Mouse (Mus musculus) heart, adult 2 months (tissue): ENCODE measurements around the gene Rbm18. TPM values are rescaled to one million over a fixed set of nuclear protein-coding genes. Genes with fewer than 3 reads are reported as not detected.
A peak's percentile ranks its signal among the peaks of the same experiment; 100 is the strongest.

ENCODE experiments used
- DNase-seq, 2 experiments: peaks; one replicate each; pipeline ENCODE4 v3.0.0; 2021
- H3K27ac ChIP-seq: fragments of 200-600 bp; 2 replicates; pipeline ENCODE4 v1.8.1; 2022
- H3K27me3 ChIP-seq: fragments of 200-500 bp; 2 replicates; pipeline ENCODE4 v1.6.1; 2012; ENCODE audit warnings: mild to moderate bottlenecking, low read length, inconsistent platforms, mixed read lengths; ENCODE audit not compliant: control insufficient read depth, insufficient read depth
- H3K36me3 ChIP-seq: fragments of 200-500 bp; 2 replicates; pipeline ENCODE4 v1.6.1; 2012; ENCODE audit warnings: low read length, inconsistent platforms; ENCODE audit not compliant: control insufficient read depth, insufficient read depth
- H3K4me1 ChIP-seq: fragments of 200-500 bp; 2 replicates; pipeline ENCODE4 v1.6.1; 2011; ENCODE audit warnings: low read length; ENCODE audit not compliant: control insufficient read depth, insufficient read depth
- H3K4me3 ChIP-seq: fragments of 200-600 bp; 2 replicates; pipeline ENCODE4 v1.8.1; 2022
- H3K79me2 ChIP-seq: fragments of 200-500 bp; replicated peaks from 2 replicates; pipeline ENCODE4 v1.6.1; 2012; ENCODE audit warnings: mild to moderate bottlenecking, inconsistent platforms, low read length, moderate library complexity, mixed read lengths; ENCODE audit not compliant: control insufficient read depth, insufficient read depth
- H3K9ac ChIP-seq: fragments of 200-500 bp; 2 replicates; pipeline ENCODE4 v1.6.1; 2012; ENCODE audit warnings: low read depth, mild to moderate bottlenecking, control low read depth, inconsistent platforms, low read length, mixed read lengths
- CTCF ChIP-seq: fragments of 200-600 bp; IDR thresholded peaks from 2 replicates; pipeline ENCODE4 v1.8.1; 2022; ENCODE audit warnings: antibody characterized with exemption, mild to moderate bottlenecking, moderate library complexity
- EP300 ChIP-seq: fragments of 200-500 bp; IDR thresholded peaks from 2 replicates; pipeline ENCODE4 v1.6.1; 2011; ENCODE audit warnings: low read depth, low read length, control low read depth; ENCODE audit not compliant: insufficient read depth
- POLR2A ChIP-seq: fragments of 200-500 bp; IDR thresholded peaks from 2 replicates; pipeline ENCODE4 v1.6.1; 2011; ENCODE audit warnings: mild to moderate bottlenecking, low read depth, low read length, control low read depth; ENCODE audit not compliant: insufficient read depth
- WGBS: fragments of 180-500 bp; shearing (Covaris S2); methylation state at CpG from one replicate; pipeline ENCODE4 v1.1.7; 2018; 5-methylcytosine and 5-hydroxymethylcytosine counted together
- intact Hi-C: fragments of 180-260 bp; cut with DNase I; formaldehyde crosslinking; loops from one replicate; pipeline ENCODE4 v1.15.1; 2025
- polyA plus RNA-seq: library from polyadenylated mRNA; depleted of rRNA; stranded (reverse); fragments of >200 nt; gene quantifications from 2 replicates; pipeline ENCODE4 v1.2.3, GENCODE M21; 2012
- total RNA-seq, 2 experiments: library from RNA; stranded (reverse); gene quantifications; 2 replicates each; pipeline ENCODE4 v1.2.3; 2021

The Rbm18 gene
- total and polyA plus RNA-seq, 3 experiments = 15.4 to 33.9 (median 31.7) TPM

DNA sequence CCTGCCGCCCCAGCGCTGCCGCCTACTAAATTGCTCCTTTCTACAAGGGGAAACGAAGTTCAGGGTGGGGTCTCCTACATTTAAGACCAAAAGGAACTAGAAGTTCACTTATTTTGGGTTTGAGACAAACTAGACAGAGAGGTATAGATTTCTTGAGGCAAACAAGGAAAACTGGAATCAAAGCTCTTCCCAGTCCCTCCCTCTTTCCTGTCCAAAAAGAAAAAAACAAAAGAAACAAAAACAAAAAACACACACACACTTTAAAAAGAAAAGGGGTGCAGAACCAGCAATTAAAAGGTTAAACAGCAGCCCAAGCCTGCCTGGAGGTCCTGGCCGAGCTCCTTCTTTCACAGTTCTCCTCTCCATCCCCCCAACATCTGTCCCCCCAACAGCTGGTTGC lies 38.6 kb downstream of the Rbm18 start:
- no peak overlapping the region for H3K4me3 ChIP-seq
- no peaks in the 10 kb centered on the region for H3K79me2 ChIP-seq
- no peak overlapping the region for H3K9ac ChIP-seq
- no peak for DNase-seq
- intact Hi-C loops = no loop called here
- WGBS = 42% methylated on average over 5 of the region's 5 CpGs
- H3K27ac ChIP-seq = no peak overlapping the region
- no peaks in the 10 kb centered on the region for H3K36me3 ChIP-seq
- H3K27me3 ChIP-seq = peaks cover 2% of the 10 kb centered on the region; the same call in 1 of the 2 replicates
- TF ChIP-seq POLR2A (no peak), CTCF (no peak), EP300 (no peak)
- H3K4me1 ChIP-seq = 0 out of 2 replicates have a peak, but pooled peaks cover 1% of the 10 kb centered on the region

DNA sequence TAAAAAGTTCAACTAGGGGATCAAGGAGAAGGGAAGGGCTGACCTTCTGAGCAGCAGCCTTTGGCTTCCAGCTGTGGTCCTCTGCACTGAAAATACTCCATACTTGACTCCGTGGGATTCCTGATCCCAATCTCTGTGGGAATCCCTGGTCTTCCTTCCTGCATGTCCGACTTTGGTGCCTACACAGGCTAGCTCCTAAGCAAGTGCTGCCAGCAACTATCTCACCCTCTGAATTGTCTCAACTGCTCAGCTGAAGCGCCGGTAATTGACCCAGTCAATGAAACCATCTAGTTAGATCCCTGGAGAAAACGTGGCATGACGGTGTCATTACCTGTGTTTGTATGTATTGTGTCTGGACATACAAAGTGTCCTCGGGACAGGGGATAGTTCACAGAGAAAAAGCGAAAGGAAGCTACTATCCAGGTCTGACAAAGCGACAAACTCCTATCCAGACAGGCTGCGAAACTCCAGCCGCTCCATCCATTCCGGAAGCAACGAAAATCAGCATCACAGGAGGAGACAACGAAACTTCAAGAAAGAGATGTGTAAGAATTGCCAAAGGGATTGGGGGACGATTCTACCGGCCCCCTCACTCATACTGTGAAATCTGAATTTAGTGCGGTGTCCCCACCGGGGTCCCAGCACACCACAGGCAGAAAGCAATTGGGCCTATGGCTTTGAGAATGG lies 39.3 kb downstream of the Rbm18 start:
- Histone ChIP-seq H3K9ac (no peak overlapping the region), H3K27me3 (no peaks in the 10 kb centered on the region; the same call in 1 of the 2 replicates), H3K27ac (no peak overlapping the region), H3K4me1 (0 out of 2 replicates have a peak, but pooled peaks cover 1% of the 10 kb centered on the region), H3K36me3 (no peaks in the 10 kb centered on the region), H3K4me3 (no peak overlapping the region), H3K79me2 (no peaks in the 10 kb centered on the region)
- TF ChIP-seq POLR2A = no peak
- WGBS = 28% methylated on average over 18 of the region's 18 CpGs
- intact Hi-C loops = no loop called here
- no peak for DNase-seq

DNA sequence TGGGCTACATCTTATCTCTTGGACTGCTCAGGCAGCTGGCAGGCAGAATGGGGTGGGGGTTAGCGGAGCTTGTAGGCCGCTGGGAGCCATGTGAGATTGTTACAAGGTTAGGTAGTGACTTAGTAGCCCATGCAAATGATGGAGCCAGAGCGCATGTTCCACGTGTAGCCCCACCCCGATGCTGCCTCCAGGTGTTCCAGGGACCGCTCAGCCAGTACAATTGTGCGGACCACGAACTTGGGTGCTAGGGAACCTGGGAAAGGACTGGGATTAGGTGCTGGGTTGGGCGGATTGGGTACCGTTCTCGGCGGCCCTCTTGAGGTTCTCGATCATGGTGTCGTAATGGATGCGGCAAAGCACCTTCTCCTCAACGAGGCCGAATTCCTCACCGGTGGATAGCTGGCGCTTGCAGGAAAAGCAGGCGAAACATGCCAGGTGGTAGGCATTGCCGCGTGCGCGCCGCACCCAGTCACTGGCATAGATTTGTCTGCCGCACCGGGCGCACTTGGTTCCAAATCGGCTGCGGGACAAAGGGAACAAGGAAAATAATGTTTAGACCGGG lies 42.6 kb downstream of the Rbm18 start:
- intact Hi-C loops = no loop called here
- no peak for DNase-seq
- H3K36me3 ChIP-seq = no peaks in the 10 kb centered on the region
- no peak overlapping the region for H3K27ac ChIP-seq
- H3K9ac ChIP-seq = no peak overlapping the region
- TF ChIP-seq POLR2A (no peak), EP300 (no peak), CTCF (no peak)
- peaks cover 6% of the 10 kb centered on the region for H3K27me3 ChIP-seq
- H3K79me2 ChIP-seq = no peaks in the 10 kb centered on the region
- no peaks in the 10 kb centered on the region for H3K4me1 ChIP-seq
- no peak overlapping the region for H3K4me3 ChIP-seq
- 32% methylated on average over 31 of the region's 31 CpGs for WGBS

DNA sequence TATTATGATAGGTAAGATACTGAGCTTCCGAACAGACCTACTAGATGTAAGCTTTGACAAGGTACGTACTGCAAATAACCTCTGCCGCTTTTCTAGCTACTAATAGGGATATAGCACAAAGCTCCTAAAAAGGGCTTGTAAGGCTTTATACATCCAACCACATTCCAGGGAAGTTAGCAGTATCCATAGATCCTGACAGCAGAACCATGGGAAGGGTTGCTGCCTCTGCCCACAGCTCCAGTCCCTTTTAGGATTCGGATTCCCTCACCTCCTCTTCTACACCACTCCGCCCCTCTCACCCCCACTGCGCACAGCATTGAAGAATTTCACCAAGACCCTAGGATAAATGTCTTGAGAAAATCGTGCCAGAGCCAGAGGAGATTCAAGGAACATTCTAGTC lies 43.3 kb downstream of the Rbm18 start:
- no peak for DNase-seq
- Histone ChIP-seq H3K4me1 (no peaks in the 10 kb centered on the region), H3K36me3 (no peaks in the 10 kb centered on the region), H3K27ac (no peak overlapping the region), H3K79me2 (no peaks in the 10 kb centered on the region), H3K9ac (no peak overlapping the region), H3K27me3 (peaks cover 6% of the 10 kb centered on the region), H3K4me3 (no peak overlapping the region)
- intact Hi-C loops = no loop called here
- 57% methylated on average over 7 of the region's 7 CpGs for WGBS
- TF ChIP-seq EP300 = no peak
- no peak for TF ChIP-seq POLR2A
- TF ChIP-seq CTCF = no peak

DNA sequence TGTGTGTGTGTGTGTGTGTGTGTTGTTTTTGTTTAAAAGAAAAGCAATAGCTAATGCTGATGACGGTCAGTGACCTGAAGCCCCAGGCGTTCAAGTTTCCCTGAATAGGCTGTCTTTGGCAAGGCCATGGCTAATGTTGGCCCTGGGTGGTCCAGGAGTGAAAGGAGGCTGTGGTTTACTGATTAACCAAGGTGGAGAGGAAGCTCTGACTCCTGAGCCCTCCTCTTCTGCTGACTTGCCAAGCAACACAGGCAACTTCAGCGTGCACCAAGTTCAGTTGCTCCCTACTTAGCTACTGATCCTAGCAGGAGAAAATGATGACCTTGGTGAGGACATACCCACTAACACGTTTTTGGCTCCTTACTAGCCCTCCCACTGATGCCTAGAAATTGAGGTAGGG lies 43.8 kb downstream of the Rbm18 start:
- H3K4me3 ChIP-seq = no peak overlapping the region
- H3K27ac ChIP-seq = no peak overlapping the region
- no peak for DNase-seq
- no peaks in the 10 kb centered on the region for H3K4me1 ChIP-seq
- H3K79me2 ChIP-seq = no peaks in the 10 kb centered on the region
- intact Hi-C loops = no loop called here
- H3K36me3 ChIP-seq = no peaks in the 10 kb centered on the region
- TF ChIP-seq EP300 = no peak
- TF ChIP-seq CTCF = no peak
- no peak for TF ChIP-seq POLR2A
- peaks cover 6% of the 10 kb centered on the region for H3K27me3 ChIP-seq
- no peak overlapping the region for H3K9ac ChIP-seq
- WGBS = 31% methylated on average over 4 of the region's 4 CpGs

DNA sequence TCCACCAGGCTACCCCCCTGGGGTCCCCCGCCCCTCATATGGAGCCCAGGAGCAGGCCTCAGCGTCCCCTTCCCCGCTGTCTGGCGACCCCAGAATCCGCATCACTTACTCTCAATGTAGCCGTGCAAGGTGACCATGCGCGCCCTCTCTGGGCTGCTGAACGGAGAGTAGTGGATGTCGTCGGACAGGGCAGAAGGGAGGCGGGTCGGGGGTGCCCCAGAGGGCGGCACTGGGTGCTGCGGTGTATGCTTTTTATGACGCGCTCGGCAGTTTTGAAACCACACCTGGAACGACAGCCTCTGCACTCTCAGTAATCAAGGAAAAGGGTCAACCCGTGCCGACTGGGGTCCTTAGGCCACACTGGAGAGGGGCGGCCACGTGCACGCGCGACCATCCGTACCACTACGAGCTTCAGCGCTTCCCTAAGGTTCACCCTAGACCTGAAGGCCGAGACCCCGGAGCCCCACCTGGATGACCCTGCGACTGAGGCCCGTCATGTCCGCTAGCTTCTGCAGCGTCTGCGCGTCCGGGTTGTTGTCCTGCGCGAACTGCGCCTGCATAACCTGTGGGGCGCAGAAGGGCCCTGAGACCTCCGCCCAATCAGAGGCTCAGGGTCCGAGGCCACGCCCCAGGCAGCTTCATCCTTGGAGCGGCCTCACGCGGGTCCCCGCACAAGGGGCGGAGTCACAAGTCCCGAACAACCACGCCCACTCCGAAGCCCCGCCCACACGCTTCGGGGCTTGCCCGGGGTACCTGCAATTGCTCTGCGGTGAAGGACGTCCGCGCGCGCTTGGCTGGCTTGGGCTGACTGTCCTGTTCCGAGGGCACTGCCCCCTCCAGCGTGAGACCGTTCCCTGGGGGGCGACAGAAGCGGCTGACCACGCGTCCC lies 45.5 kb downstream of the Rbm18 start:
- Histone ChIP-seq H3K27ac (no peak overlapping the region), H3K9ac (no peak overlapping the region), H3K27me3 (peaks cover 6% of the 10 kb centered on the region), H3K4me3 (peak overlapping the region; percentile 5; the same call in 1 of the 2 replicates), H3K79me2 (no peaks in the 10 kb centered on the region), H3K36me3 (no peaks in the 10 kb centered on the region), H3K4me1 (no peaks in the 10 kb centered on the region)
- intact Hi-C loops = no loop called here
- 30% methylated on average over 70 of the region's 70 CpGs for WGBS
- TF ChIP-seq CTCF = no peak
- TF ChIP-seq POLR2A = no peak
- TF ChIP-seq EP300 = no peak
- peak in 1 of 2 experiments; percentile 54 for DNase-seq
